Mouse (Mus musculus) heart, embryonic 13.5 days (tissue): ENCODE measurements around the gene Mustn1. TPM values are rescaled to one million over a fixed set of nuclear protein-coding genes. Genes with fewer than 3 reads are reported as not detected.

Source experiments
- ATAC-seq: fragments of 200-750 bp; cut with Nextera tagmentation; 2 replicates; pipeline ENCODE4 v1.8.0; 2017; ENCODE audit warnings: moderate TSS enrichment; ENCODE audit not compliant: insufficient number of reproducible peaks, low FRiP score, low TSS enrichment; ENCODE audit errors: extremely low read depth
- H3K27ac ChIP-seq: fragments of 300-500 bp; sonication (generic); replicated peaks from 2 replicates; pipeline ENCODE4 v1.5.1; 2015; ENCODE audit warnings: moderate library complexity, mild to moderate bottlenecking, inconsistent platforms
- H3K27me3 ChIP-seq: fragments of 300-500 bp; sonication (generic); replicated peaks from 2 replicates; pipeline ENCODE4 v1.6.1; 2015; ENCODE audit warnings: mild to moderate bottlenecking, inconsistent platforms
- H3K36me3 ChIP-seq: fragments of 300-500 bp; sonication (generic); 2 replicates; pipeline ENCODE4 v1.6.1; 2015; ENCODE audit warnings: mild to moderate bottlenecking, inconsistent platforms
- H3K4me1 ChIP-seq: fragments of 300-500 bp; sonication (generic); 2 replicates; pipeline ENCODE4 v1.6.1; 2015; ENCODE audit warnings: inconsistent platforms
- H3K4me2 ChIP-seq: fragments of 300-500 bp; sonication (generic); 2 replicates; pipeline ENCODE4 v1.6.1; 2015; ENCODE audit warnings: inconsistent platforms, mild to moderate bottlenecking, moderate library complexity
- H3K4me3 ChIP-seq: fragments of 300-500 bp; sonication (generic); 2 replicates; pipeline ENCODE4 v1.5.1; 2015; ENCODE audit warnings: moderate library complexity, mild to moderate bottlenecking, inconsistent platforms
- H3K9ac ChIP-seq: fragments of 300-500 bp; sonication (generic); 2 replicates; pipeline ENCODE4 v1.6.1; 2015; ENCODE audit warnings: inconsistent platforms, mild to moderate bottlenecking, moderate library complexity
- H3K9me3 ChIP-seq: fragments of 300-500 bp; sonication (generic); 2 replicates; pipeline ENCODE4 v1.6.1; 2016; ENCODE audit warnings: inconsistent platforms
- WGBS: fragments of 180-500 bp; shearing (Covaris S2); methylation state at CpG from one replicate; pipeline ENCODE4 v1.1.7; 2015; ENCODE audit warnings: mixed read lengths; 5-methylcytosine and 5-hydroxymethylcytosine counted together
- polyA plus RNA-seq: library from polyadenylated mRNA; unstranded; fragments of >200 nt; fragmentation: Nextera tagmentation; extraction: Ambion mirVana; gene quantifications from 2 replicates; pipeline ENCODE4 v1.2.1, GENCODE M21; 2015

Mustn1 gene
- polyA plus RNA-seq, 1 experiment from 2014 or later: 2.6 TPM

GRCm38 (mm10) chr14:30880811-30881717 lies 2.1 kb downstream of the Mustn1 start:
- Histone ChIP-seq H3K9ac (no peak overlapping the region), H3K27me3 (no peaks in the 10 kb centered on the region), H3K36me3 (0 out of 2 replicates have a peak, but pooled peaks cover 8% of the 10 kb centered on the region), H3K4me3 (no peak overlapping the region), H3K4me1 (peaks cover 25% of the 10 kb centered on the region), H3K27ac (no peak overlapping the region), H3K4me2 (no peak overlapping the region), H3K9me3 (no peaks in the 10 kb centered on the region)
- no peak for ATAC-seq
- 75% methylated on average over 17 of the region's 17 CpGs for WGBS

DNA sequence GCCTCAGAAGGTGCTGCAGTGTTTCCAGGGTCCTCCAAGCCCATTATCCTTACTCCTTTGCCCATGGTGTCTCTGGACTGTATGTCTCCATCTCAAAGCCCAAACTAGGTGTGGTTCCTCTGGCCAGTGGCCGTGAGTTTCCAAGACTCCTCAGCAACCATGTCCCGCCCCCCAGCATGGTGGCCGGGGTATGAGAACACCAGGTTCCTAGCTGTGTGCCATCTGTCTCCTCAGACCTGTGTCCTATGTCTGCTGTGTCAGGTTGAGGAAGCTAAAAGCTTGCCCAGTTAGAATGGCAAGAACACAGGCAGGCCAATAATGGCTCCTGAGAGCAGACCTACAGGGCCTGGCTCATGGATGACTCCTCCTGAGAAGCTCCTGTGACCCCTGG lies 2.7 kb downstream of the Mustn1 start:
- no peaks in the 10 kb centered on the region for H3K9me3 ChIP-seq
- no peak overlapping the region for H3K9ac ChIP-seq
- no peak overlapping the region for H3K4me2 ChIP-seq
- H3K4me3 ChIP-seq: no peak overlapping the region
- no peak for ATAC-seq
- WGBS: 76% methylated on average over 3 of the region's 3 CpGs
- H3K36me3 ChIP-seq: 0 out of 2 replicates have a peak, but pooled peaks cover 8% of the 10 kb centered on the region
- H3K27me3 ChIP-seq: no peaks in the 10 kb centered on the region
- H3K4me1 ChIP-seq: peaks cover 22% of the 10 kb centered on the region
- H3K27ac ChIP-seq: no peak overlapping the region

DNA sequence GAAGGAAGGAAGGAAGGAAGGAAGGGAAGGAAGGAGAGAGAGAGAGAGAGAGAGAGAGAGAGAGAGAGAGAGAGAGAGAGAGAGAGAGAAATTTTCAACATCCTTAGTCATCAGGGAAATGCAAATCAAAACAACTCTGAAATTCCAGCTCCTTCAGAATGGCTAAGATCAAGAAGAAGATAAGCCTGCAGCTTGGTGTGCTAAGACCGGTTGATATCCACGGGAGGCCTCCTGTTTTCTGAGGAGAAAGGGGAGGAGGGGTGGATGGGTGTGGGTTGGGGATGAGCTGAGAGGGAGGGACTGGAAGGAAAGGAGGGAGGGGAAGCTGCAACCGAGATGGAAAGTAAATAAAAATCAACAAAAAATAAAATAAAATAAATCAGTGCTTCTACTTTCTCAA lies 6.3 kb downstream of the Mustn1 start:
- no peak overlapping the region for H3K4me2 ChIP-seq
- WGBS: 18% methylated on average over 3 of the region's 3 CpGs
- peaks cover 9% of the 10 kb centered on the region for H3K4me1 ChIP-seq
- H3K27me3 ChIP-seq: 0 out of 2 replicates have a peak, but pooled peaks cover 4% of the 10 kb centered on the region
- H3K9me3 ChIP-seq: no peaks in the 10 kb centered on the region
- no peak overlapping the region for H3K9ac ChIP-seq
- no peak overlapping the region for H3K4me3 ChIP-seq
- H3K36me3 ChIP-seq: no peaks in the 10 kb centered on the region
- H3K27ac ChIP-seq: no peak overlapping the region
- no peak for ATAC-seq

- 0 out of 2 replicates have a peak, but pooled peaks cover 9% of the 10 kb centered on the region for H3K27me3 ChIP-seq
- H3K9ac ChIP-seq: no peak within 1 kb of the TSS
- WGBS: 67% methylated on average over 3 of the region's 3 CpGs
- no peak within 1 kb of the TSS for H3K27ac ChIP-seq
- no peaks in the 10 kb centered on the region for H3K9me3 ChIP-seq
- no peaks in the 10 kb centered on the region for H3K36me3 ChIP-seq
- H3K4me1 ChIP-seq: peaks cover 8% of the 10 kb centered on the region
- H3K4me2 ChIP-seq: no peak within 1 kb of the TSS
- no peak; the same call in 1 of the 2 replicates for ATAC-seq
- H3K4me3 ChIP-seq: no peak within 1 kb of the TSS
Measured at GRCm38 (mm10) chr14:30886204-30886603, 7.2 kb downstream of the Mustn1 start, which contains the start of gene Itih4. Gene Itih4, plus strand, starts transcription at chr14:30886476.

- H3K9ac ChIP-seq: no peak overlapping the region
- H3K9me3 ChIP-seq: no peaks in the 10 kb centered on the region
- H3K27me3 ChIP-seq: 0 out of 2 replicates have a peak, but pooled peaks cover 9% of the 10 kb centered on the region
- H3K4me3 ChIP-seq: no peak overlapping the region
- no peak overlapping the region for H3K27ac ChIP-seq
- no peaks in the 10 kb centered on the region for H3K36me3 ChIP-seq
- H3K4me1 ChIP-seq: peaks cover 8% of the 10 kb centered on the region
- 9% methylated on average over 9 of the region's 9 CpGs for WGBS
- peak overlapping the region; percentile 47 for H3K4me2 ChIP-seq
- no peak for ATAC-seq
Measured at GRCm38 (mm10) chr14:30888271-30888732, 9.3 kb downstream of the Mustn1 start.

DNA sequence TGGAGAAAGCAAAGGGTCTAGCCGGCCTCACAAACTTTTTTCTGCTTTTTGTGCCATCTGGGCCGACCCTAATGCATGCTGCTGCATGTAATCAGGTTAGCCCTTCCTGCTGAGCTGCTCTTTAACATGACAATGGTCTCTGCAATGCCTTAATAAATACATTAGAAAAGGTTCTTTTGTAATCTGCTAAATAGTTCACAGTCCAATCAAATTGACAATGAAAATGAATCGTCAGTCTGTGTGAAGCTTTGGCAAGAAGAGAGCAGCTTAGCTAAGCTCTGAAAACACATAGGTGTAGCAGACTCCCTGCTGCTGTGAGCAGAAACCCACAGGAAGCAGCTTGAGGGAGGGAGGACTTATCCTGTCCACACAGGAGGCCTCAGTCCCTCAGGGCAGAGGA lies 21.0 kb downstream of the Mustn1 start:
- H3K36me3 ChIP-seq: no peaks in the 10 kb centered on the region
- no peak for ATAC-seq
- no peaks in the 10 kb centered on the region; the same call in 1 of the 2 replicates for H3K4me1 ChIP-seq
- H3K9me3 ChIP-seq: no peaks in the 10 kb centered on the region
- no peak overlapping the region for H3K4me3 ChIP-seq
- H3K27me3 ChIP-seq: no peaks in the 10 kb centered on the region
- WGBS: 59% methylated on average over 3 of the region's 3 CpGs
- no peak overlapping the region for H3K27ac ChIP-seq
- no peak overlapping the region for H3K4me2 ChIP-seq
- no peak overlapping the region for H3K9ac ChIP-seq

DNA sequence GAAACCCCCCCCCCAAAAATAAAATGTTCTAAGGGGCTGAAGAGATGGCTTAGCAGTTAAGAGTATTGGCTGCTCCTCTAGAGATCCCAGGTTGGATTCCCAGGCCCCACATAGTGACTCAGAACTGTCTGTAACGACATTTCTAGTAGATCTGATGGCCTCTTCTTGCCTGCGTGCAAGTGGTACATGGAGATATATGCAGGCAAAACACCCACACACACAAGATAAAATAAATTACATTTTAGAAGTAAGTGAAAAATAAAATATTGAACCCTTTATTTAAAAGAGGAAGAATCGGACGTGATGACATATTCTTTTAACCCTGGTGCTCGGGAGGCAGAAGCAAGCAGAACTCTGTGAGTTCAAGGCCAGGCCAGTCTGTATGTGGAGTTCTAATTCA lies 23.6 kb downstream of the Mustn1 start:
- ATAC-seq: no peak
- no peaks in the 10 kb centered on the region for H3K4me1 ChIP-seq
- H3K4me2 ChIP-seq: no peak overlapping the region
- no peaks in the 10 kb centered on the region for H3K9me3 ChIP-seq
- 74% methylated on average over 5 of the region's 5 CpGs for WGBS
- no peak overlapping the region for H3K4me3 ChIP-seq
- no peak overlapping the region for H3K27ac ChIP-seq
- no peaks in the 10 kb centered on the region for H3K36me3 ChIP-seq
- no peak overlapping the region for H3K9ac ChIP-seq
- H3K27me3 ChIP-seq: no peaks in the 10 kb centered on the region

GRCm38 (mm10) chr14:30903036-30903435 lies 24.0 kb downstream of the Mustn1 start:
- Histone ChIP-seq H3K27me3 (no peaks in the 10 kb centered on the region), H3K36me3 (no peaks in the 10 kb centered on the region), H3K4me3 (no peak overlapping the region), H3K27ac (no peak overlapping the region), H3K9me3 (no peaks in the 10 kb centered on the region), H3K9ac (no peak overlapping the region), H3K4me1 (no peaks in the 10 kb centered on the region), H3K4me2 (no peak overlapping the region)
- 53% methylated on average over 3 of the region's 3 CpGs for WGBS
- no peak for ATAC-seq

GRCm38 (mm10) chr14:30904307-30904706 lies 25.3 kb downstream of the Mustn1 start:
- no peak overlapping the region for H3K9ac ChIP-seq
- H3K27ac ChIP-seq: no peak overlapping the region
- H3K4me2 ChIP-seq: no peak overlapping the region
- H3K36me3 ChIP-seq: no peaks in the 10 kb centered on the region
- H3K4me3 ChIP-seq: no peak overlapping the region
- H3K27me3 ChIP-seq: no peaks in the 10 kb centered on the region
- ATAC-seq: no peak
- H3K9me3 ChIP-seq: no peaks in the 10 kb centered on the region
- WGBS: 75% methylated on average over 8 of the region's 8 CpGs
- no peaks in the 10 kb centered on the region for H3K4me1 ChIP-seq

DNA sequence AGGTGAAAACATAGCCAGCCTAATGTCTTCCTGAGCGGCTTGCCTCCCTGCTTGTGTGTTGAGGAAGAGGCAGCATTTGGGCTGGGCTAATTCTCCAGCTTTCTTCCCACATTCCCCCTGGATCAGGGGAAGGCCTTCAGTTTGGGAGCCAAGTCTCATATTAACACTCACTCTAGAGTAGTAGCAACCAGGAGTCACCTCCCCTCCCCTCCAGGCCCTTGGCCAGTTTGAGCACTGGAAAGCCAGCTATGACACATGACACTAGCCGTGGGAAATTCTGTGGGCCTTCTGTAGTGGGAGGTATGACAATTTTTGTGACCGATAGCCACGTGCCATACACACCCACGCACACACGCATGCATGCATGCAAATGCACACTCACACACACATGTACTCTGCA lies 27.0 kb downstream of the Mustn1 start:
- H3K4me1 ChIP-seq: no peaks in the 10 kb centered on the region
- H3K9ac ChIP-seq: no peak overlapping the region
- no peak overlapping the region for H3K4me3 ChIP-seq
- H3K4me2 ChIP-seq: no peak overlapping the region
- H3K27me3 ChIP-seq: no peaks in the 10 kb centered on the region
- WGBS: 79% methylated on average over 6 of the region's 6 CpGs
- no peaks in the 10 kb centered on the region for H3K36me3 ChIP-seq
- no peak for ATAC-seq
- no peak overlapping the region for H3K27ac ChIP-seq
- H3K9me3 ChIP-seq: no peaks in the 10 kb centered on the region

DNA sequence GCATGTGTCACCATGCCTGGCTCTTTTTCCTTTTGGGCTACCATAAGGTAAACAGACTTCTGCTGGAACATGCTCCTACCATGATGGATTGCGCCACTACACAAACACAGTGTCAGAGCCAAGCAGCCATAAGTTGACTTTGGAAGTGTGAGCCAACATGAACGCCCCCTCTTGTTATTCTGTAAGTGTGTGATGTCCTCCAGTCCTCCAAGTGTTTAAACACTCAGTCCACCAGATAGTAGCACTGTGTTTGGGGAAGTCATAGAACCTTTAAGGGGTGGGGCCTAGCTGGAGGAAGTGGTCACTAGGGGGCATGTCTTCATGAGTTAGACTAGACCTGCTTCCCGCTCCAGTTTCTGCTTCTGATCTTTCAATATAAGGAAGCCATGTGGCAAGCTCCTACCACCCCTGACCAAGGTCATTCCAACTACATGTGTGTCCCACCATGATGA lies 28.8 kb downstream of the Mustn1 start:
- Histone ChIP-seq H3K4me2 (no peak overlapping the region), H3K4me1 (no peaks in the 10 kb centered on the region), H3K9me3 (no peaks in the 10 kb centered on the region), H3K4me3 (no peak overlapping the region), H3K27me3 (no peaks in the 10 kb centered on the region), H3K36me3 (no peaks in the 10 kb centered on the region), H3K9ac (no peak overlapping the region), H3K27ac (no peak overlapping the region)
- ATAC-seq: no peak
- 72% methylated on average over 3 of the region's 3 CpGs for WGBS

- Histone ChIP-seq H3K4me2 (no peak overlapping the region), H3K27me3 (no peaks in the 10 kb centered on the region), H3K36me3 (no peaks in the 10 kb centered on the region), H3K9ac (no peak overlapping the region), H3K9me3 (no peaks in the 10 kb centered on the region), H3K4me1 (no peaks in the 10 kb centered on the region), H3K27ac (no peak overlapping the region), H3K4me3 (no peak overlapping the region)
- no peak for ATAC-seq
- WGBS: 82% methylated on average over 8 of the region's 8 CpGs
Measured at GRCm38 (mm10) chr14:30911141-30911540, 32.1 kb downstream of the Mustn1 start.
